Mouse (Mus musculus): ENCODE results near the gene Rnf114. TPM values are rescaled to one million over a fixed set of nuclear protein-coding genes. Genes with fewer than 3 reads are reported as not detected.

Gene Rnf114
- polyA plus RNA-seq, 1 experiment from 2014 or later: 139 TPM

DNA sequence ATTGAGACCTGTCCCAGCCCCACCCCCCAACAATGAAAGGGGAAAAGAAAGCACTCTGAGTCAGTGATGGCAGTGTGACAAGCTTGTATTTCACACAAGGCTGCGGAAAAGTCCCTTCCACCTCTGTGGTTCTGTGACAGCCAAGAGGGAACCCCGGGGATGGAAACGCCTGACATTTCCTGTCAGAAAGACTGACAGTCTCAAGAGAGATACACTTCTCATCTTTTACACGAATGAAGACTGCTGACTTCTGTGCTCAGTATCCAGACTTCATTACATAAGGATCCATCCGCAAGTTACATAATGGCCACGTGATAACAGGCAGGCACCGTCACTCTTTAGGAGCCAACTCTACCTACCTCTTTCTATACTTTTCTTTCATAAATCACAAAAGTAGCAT is 4.0 kb downstream of the Rnf114 start:
- Histone ChIP-seq H3K9me3 (replicated peaks) (no peaks in the 10 kb centered on the region), H3K27ac (replicated peaks) (no peak overlapping the region), H3K4me1 (peaks cover 17% of the 10 kb centered on the region), H3K4me3 (no peak overlapping the region), H3K27me3 (ENCODE audit: low read depth, poor library complexity, severe bottlenecking) (no peaks in the 10 kb centered on the region), H3K36me3 (peaks cover 9% of the 10 kb centered on the region; the same call in 1 of the 2 replicates)
- DNase-seq (ENCODE audit: low spot score): no peak
- 90% methylated on average over 7 of the region's 7 CpGs for WGBS

DNA sequence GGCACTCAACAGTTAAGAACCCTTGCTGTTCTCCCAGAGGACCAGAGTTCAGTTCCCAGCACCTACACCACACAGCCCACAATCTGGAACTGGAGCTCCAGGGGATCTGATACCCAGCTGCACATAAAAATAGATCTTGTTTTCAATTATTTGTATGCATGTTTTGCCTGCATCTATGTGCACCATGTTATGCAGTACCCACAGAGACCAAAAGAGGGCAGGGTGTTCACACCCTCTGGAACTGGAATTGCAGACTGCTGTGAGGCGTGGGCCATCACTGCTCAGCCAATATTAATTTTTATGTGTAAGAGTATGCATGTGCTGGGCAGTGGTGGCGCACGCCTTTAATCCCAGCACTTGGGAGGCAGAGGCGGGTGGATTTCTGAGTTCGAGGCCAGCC is 4.8 kb downstream of the Rnf114 start:
- H3K27me3 ChIP-seq (ENCODE audit: low read depth, poor library complexity, severe bottlenecking): no peaks in the 10 kb centered on the region
- peak; percentile 31 for DNase-seq (ENCODE audit: low spot score)
- peaks cover 8% of the 10 kb centered on the region for H3K4me1 ChIP-seq
- no peak overlapping the region for H3K27ac ChIP-seq (replicated peaks)
- H3K36me3 ChIP-seq: peaks cover 9% of the 10 kb centered on the region; the same call in 1 of the 2 replicates
- 78% methylated on average over 5 of the region's 5 CpGs for WGBS
- H3K9me3 ChIP-seq (replicated peaks): no peaks in the 10 kb centered on the region
- H3K4me3 ChIP-seq: no peak overlapping the region

DNA sequence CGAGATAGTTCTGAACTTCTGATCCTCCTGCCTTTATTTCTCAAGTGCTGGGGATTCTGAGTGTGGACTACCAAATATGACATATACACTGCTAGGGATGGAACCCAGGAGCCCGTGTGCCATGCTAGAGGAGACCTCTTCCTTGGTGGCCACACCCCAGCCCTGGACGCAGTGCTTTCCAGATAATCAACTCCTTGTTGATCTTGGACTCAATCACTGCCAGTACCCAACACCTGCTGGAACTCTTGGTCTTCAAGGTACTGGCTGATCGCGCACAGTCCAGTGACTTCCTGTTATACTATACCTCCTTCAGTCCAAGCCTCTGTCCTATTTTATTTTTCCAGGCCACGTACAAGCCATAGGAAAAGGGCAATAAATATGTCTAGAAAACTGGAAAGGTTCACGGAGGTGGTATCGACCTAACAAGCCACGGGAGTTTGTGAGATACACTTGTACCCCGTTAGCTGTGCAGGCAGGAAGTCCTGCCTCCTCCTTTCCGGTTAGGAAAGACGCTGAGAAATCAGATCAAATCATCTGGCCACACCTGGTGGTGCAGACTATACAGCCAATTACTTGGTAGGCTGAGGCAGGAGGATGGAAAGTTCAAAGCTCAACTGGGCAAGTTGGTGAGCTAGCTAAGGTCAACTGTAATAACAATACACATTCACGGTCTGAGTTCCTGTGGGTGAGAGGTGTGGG is 10.3 kb downstream of the Rnf114 start:
- Histone ChIP-seq H3K9me3 (replicated peaks) (no peaks in the 10 kb centered on the region), H3K4me3 (peak overlapping the region; percentile 99), H3K27me3 (ENCODE audit: low read depth, poor library complexity, severe bottlenecking) (no peaks in the 10 kb centered on the region), H3K4me1 (peaks cover 32% of the 10 kb centered on the region), H3K36me3 (peaks cover 30% of the 10 kb centered on the region), H3K27ac (replicated peaks) (peak overlapping the region; percentile 98)
- DNase-seq (ENCODE audit: low spot score): no peak
- WGBS: 45% methylated on average over 13 of the region's 13 CpGs

DNA sequence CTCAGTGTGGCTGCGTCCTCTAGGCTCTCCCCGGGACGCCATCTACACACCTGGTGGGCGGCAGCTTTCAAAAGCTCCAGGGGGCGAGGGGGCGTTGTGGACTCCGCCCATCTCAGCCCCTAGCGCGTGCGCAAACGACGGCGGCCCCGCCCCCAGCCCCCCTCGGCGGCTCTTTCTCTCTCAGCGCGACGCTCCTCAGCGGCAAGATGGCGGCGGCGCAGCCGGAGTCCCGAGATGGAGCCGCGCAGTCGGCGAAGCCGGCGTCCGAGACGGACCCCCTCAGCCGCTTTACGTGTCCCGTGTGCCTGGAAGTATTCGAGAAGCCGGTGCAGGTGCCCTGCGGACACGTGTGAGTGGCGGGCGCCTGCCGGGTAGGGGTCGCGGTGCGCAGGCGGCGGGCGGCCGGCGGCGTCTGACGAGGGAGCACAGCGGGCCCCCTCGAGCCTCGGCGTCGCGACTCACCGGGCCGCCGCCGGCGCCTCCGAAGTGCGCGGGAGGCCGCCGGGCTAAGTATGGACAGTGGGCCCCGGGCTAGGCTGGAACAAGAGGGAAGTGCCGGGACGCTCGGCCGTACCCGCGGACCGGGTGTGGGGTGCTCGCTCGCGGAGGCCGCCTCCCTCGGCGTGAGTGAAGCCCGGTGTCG is 10.9 kb downstream of the Rnf114 start:
- H3K36me3 ChIP-seq: peaks cover 37% of the 10 kb centered on the region
- H3K27me3 ChIP-seq (ENCODE audit: low read depth, poor library complexity, severe bottlenecking): no peaks in the 10 kb centered on the region
- WGBS: under 1% methylated on average over 85 of the region's 85 CpGs
- H3K9me3 ChIP-seq (replicated peaks): no peaks in the 10 kb centered on the region
- peak; percentile 89 for DNase-seq (ENCODE audit: low spot score)
- H3K4me3 ChIP-seq: peak overlapping the region; percentile 99
- H3K27ac ChIP-seq (replicated peaks): peak overlapping the region; percentile 98
- H3K4me1 ChIP-seq: peaks cover 32% of the 10 kb centered on the region

DNA sequence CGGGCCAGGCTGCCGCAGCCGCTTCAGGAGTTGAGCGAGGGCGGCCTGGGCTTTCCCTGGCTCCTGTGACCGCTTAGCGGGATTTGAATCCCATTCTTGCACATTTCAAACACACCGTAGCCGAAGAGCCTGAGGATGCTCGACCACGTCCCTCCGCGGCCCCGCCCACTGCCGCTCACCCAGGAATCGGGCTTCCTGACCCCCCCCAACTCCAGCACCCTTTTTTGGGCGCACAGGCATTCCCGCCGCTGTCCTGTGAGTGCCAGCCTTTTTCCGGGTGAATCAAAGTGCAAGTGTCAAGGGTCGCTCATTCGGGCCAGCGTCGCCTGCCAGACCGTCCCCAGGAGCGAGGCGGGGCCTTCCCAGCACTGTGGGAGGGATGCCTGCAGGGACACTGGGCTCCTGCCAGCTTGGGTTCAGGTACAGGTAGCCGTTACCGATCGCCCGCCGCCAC is 11.5 kb downstream of the Rnf114 start:
- Histone ChIP-seq H3K4me1 (peaks cover 32% of the 10 kb centered on the region), H3K9me3 (replicated peaks) (no peaks in the 10 kb centered on the region), H3K4me3 (peak overlapping the region; percentile 99), H3K27me3 (ENCODE audit: low read depth, poor library complexity, severe bottlenecking) (no peaks in the 10 kb centered on the region), H3K27ac (replicated peaks) (peak overlapping the region; percentile 98), H3K36me3 (peaks cover 43% of the 10 kb centered on the region)
- peak; percentile 45 for DNase-seq (ENCODE audit: low spot score)
- WGBS: under 1% methylated on average over 32 of the region's 32 CpGs

DNA sequence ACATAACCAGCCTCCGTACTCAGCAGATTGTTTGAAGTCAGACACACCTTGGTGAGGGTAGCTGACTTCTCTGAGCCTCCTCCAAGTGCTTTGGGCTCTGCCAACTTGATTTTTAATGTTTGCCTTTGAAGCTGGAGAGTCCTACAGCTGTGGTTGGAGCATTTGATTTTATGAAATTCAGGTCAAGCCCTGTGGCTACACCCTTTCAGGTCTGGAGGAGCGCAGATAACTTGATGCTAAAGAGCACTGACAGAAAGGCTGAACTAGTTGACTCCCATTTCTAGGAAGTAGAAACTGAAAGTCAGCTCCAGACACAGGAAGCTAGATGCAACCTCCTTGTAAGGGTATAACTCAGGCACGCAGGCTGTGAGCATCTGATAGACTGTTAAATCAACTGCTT is 12.7 kb downstream of the Rnf114 start:
- H3K4me3 ChIP-seq: peak overlapping the region; percentile 99; the same call in 1 of the 2 replicates
- no peak overlapping the region for H3K27ac ChIP-seq (replicated peaks)
- peaks cover 32% of the 10 kb centered on the region for H3K4me1 ChIP-seq
- H3K9me3 ChIP-seq (replicated peaks): no peaks in the 10 kb centered on the region
- 92% methylated on average over 3 of the region's 3 CpGs for WGBS
- DNase-seq (ENCODE audit: low spot score): no peak
- no peaks in the 10 kb centered on the region for H3K27me3 ChIP-seq (ENCODE audit: low read depth, poor library complexity, severe bottlenecking)
- peaks cover 55% of the 10 kb centered on the region for H3K36me3 ChIP-seq

DNA sequence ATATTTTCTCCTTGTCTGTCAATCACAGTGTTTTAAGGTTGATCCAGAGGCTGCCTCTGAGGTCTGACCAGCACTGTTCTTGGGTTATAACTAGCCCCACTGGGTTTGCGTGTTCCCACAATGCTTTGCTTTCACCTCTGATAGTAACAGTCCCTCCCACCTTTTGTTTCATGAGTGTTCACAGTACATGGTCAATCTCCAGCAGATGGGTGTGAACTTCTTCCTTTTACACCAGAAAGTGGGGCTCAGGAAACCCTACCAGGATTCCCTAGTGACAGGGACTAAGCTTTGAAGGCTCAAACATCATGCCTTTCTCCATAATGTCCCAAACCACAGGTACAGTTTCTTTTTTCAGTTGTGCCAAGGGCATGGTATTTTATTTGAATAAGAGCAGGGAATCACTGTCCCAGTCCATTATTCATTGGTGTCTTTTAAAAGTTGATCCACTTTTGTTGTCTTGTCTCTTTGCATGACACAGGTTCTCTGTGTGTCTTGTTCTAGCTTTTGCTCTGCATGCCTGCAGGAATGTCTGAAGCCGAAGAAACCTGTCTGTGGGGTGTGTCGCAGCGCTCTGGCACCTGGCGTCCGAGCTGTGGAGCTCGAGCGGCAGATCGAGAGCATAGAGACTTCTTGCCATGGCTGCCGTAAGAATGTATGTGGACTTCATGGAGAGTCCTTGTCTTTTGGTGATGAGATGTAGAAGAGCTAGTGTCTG is 14.3 kb downstream of the Rnf114 start:
- 96% methylated on average over 10 of the region's 10 CpGs for WGBS
- H3K27me3 ChIP-seq (ENCODE audit: low read depth, poor library complexity, severe bottlenecking): no peaks in the 10 kb centered on the region
- H3K9me3 ChIP-seq (replicated peaks): no peaks in the 10 kb centered on the region
- no peak overlapping the region for H3K4me3 ChIP-seq
- peaks cover 32% of the 10 kb centered on the region for H3K4me1 ChIP-seq
- H3K36me3 ChIP-seq: peaks cover 70% of the 10 kb centered on the region
- no peak for DNase-seq (ENCODE audit: low spot score)
- no peak overlapping the region for H3K27ac ChIP-seq (replicated peaks)

DNA sequence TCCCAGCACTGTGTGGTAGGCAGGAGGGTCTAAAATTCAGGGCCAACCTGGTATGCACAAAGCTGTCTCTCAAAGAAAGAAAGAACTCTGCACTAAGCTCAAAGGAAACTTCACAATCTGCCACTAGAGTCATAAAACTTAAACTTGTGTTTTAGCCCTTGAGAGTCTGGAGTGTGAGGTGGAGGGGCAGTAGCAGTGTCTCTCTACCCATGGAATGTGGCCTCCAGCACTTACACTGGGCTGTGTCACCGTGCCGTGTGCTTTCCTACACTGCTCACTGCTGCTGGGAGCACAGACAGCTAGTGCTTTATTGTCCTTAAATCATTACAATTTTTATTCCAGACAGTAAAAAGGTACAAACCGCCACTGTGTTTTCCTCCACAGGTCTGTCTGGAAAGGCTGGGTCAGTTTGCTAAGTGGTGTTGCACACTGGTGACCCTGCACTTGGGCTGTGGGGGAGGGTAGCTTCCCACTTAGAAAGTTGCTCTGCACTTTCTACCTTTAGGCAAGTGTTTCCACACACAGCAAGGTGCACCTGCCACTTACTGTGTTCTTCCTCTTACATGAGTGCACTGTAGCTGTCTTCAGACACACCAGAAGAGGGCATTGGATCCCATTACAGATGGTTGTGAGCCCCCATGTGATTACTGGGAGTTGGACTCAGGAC is 15.4 kb downstream of the Rnf114 start:
- no peaks in the 10 kb centered on the region for H3K27me3 ChIP-seq (ENCODE audit: low read depth, poor library complexity, severe bottlenecking)
- WGBS: 94% methylated on average over 3 of the region's 3 CpGs

DNA sequence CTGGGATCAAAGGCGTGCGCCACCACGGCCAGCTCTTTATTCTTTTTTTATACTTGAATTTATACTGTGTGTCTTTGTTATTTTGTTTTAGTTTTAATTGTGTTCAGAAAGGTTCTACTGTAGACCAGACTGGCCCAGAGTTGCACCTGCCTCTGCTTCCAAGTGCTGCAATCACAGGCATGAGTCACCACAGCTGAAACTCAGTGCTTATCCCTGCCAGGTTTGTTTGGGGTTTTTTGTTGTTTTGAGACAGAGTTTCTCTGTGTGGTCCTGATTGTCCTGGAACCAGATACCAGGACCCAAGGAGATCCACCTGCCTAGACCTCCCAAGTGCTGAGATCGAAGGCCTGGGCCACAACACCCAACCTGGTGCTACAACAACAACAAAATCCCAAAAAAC is 16.1 kb downstream of the Rnf114 start:
- Histone ChIP-seq H3K27ac (replicated peaks) (no peak overlapping the region), H3K27me3 (ENCODE audit: low read depth, poor library complexity, severe bottlenecking) (no peaks in the 10 kb centered on the region), H3K9me3 (replicated peaks) (no peaks in the 10 kb centered on the region), H3K36me3 (peaks cover 89% of the 10 kb centered on the region), H3K4me1 (peaks cover 28% of the 10 kb centered on the region), H3K4me3 (no peak overlapping the region)
- no peak for DNase-seq (ENCODE audit: low spot score)
- WGBS: 94% methylated on average over 4 of the region's 4 CpGs

More for the DNA sequence above, 15.4 kb downstream of the Rnf114 start:
- no peak overlapping the region for H3K4me3 ChIP-seq
- H3K36me3 ChIP-seq: peaks cover 82% of the 10 kb centered on the region
- no peak for DNase-seq (ENCODE audit: low spot score)
- peaks cover 31% of the 10 kb centered on the region for H3K4me1 ChIP-seq
- no peaks in the 10 kb centered on the region for H3K9me3 ChIP-seq (replicated peaks)
- no peak overlapping the region for H3K27ac ChIP-seq (replicated peaks)

DNA sequence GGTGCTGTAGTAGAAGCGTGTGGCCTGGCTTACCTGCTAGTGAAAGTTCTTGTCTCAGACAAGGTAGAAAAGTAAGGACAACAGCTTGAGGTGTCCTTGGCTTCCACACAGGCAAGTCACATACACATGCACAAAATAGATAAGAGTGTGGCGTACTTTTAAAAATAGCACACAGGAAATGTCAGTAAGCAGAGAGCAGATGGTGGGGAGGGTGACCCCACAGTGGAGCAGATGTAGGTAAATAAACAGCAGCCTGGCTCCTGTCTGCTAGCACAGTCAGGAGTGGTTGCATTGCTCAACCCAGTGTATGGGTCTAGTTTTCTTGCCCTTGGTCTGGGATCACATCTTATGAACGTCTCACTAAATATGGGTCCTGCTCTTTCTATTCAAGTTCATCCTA is 18.0 kb downstream of the Rnf114 start:
- no peak for DNase-seq (ENCODE audit: low spot score)
- peaks cover 99% of the 10 kb centered on the region for H3K36me3 ChIP-seq
- 92% methylated on average over 3 of the region's 3 CpGs for WGBS

DNA sequence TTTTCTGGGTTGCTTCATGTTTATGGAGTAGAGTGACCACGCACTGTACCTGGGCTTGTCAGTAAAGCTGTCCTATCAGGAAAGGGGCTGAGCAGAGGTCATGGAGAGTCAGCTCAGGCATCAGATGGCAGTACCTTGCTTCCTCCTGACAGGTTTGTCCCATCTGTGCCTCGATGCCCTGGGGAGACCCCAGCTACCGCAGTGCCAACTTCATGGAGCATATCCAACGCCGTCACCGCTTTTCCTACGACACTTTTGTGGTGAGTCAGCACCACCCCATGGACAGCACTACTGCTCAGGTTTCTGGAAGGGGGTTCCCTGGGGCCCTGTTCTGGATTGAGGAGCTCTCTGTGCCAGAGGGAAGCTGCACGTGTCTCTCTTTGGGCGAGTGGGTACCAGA is 19.9 kb downstream of the Rnf114 start:
- Histone ChIP-seq H3K27ac (replicated peaks) (no peak overlapping the region), H3K36me3 (peaks cover 100% of the 10 kb centered on the region), H3K9me3 (replicated peaks) (no peaks in the 10 kb centered on the region), H3K4me1 (no peaks in the 10 kb centered on the region), H3K4me3 (no peak overlapping the region), H3K27me3 (ENCODE audit: low read depth, poor library complexity, severe bottlenecking) (no peaks in the 10 kb centered on the region)
- no peak for DNase-seq (ENCODE audit: low spot score)
- 96% methylated on average over 9 of the region's 9 CpGs for WGBS

More for the DNA sequence above, 18.0 kb downstream of the Rnf114 start:
- Histone ChIP-seq H3K27me3 (ENCODE audit: low read depth, poor library complexity, severe bottlenecking) (no peaks in the 10 kb centered on the region), H3K4me3 (no peak overlapping the region), H3K4me1 (peaks cover 11% of the 10 kb centered on the region), H3K27ac (replicated peaks) (no peak overlapping the region), H3K9me3 (replicated peaks) (no peaks in the 10 kb centered on the region)

DNA sequence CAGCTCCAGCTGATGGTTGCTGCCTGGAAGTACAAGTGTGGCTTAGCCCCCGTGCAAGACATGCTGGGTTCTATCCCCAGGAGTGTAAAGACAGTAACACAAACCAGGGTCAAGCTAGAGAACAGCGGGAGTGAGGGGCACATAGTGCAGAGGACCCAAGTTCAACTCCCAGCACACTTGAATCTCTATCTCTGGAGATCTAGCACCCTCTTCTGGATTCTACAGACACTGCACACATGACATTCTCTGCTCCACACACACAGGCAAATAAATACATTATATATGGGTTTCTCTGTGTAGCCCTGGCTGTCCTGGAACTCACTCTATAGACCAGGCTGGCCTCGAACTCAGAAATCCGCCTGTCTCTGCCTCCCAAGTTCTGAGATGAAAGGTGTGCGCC is 20.5 kb downstream of the Rnf114 start:
- no peaks in the 10 kb centered on the region for H3K9me3 ChIP-seq (replicated peaks)
- DNase-seq (ENCODE audit: low spot score): no peak
- H3K4me3 ChIP-seq: no peak overlapping the region
- H3K27ac ChIP-seq (replicated peaks): no peak overlapping the region
- no peaks in the 10 kb centered on the region for H3K27me3 ChIP-seq (ENCODE audit: low read depth, poor library complexity, severe bottlenecking)
- H3K36me3 ChIP-seq: peaks cover 100% of the 10 kb centered on the region
- no peaks in the 10 kb centered on the region for H3K4me1 ChIP-seq
- 87% methylated on average over 5 of the region's 5 CpGs for WGBS

Data from midbrain, embryonic 10.5 days (tissue).